Mouse (Mus musculus): ENCODE data around the gene Meiob. TPM values are rescaled to one million over a fixed set of nuclear protein-coding genes. Genes with fewer than 3 reads are reported as not detected.

Gene Meiob
- polyA plus RNA-seq (2016; fragmentation: Nextera tagmentation; extraction: Ambion mirVana): not detected in 2 replicates

DNA sequence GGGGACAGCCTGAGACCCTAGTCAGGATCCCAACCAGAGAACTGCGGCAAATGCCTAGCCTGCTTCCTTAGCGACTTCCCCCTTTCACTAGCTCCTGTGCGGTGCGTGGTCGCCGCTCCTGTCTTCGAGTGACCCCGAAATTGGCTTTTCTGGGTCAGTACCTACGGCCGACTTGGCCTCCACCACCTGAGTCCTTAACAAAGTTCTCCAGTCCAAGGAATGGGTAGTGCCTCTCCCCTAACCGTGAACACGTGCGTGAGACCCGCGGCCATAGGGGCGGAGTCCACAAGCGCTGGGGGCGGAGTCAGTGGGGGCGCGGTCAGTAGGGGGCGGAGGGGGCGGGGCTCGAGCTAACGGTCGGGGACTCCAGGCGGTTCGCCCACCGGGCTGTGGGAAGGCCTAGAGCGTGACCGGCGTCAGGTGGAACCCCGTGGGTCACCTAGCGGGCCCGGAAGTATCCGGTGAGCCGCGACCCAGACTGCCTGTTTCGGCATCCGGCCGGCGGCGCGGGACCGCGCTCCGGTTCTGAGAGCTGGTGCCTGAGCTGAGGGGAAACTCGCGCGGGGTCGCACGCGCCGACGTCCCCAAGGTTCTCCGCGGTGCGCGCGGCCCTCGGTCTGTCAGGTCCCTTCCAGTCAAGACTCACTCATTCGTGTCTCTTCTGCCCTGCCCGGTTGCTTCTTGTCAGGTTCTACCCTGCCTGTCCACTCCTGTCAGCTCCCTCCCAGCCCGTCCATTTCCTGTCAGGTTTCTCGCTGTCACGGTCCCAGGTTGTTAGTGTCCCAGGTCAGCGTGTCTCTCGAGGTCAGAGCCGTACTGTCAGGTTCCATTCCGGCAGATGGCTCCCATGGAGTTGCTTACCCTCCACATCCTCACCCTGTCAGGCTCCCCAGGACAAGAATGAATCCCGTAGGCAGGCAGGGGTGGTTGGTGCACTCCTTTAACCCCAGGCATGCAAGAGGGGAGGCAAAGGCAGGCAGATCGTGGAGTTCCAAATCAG, at the start of gene Meiob:
Meiob (plus strand) TSS at position 338 of the 1,000 bp plus-strand sequence.
- H3K36me3 ChIP-seq: no peaks in the 10 kb centered on the region
- under 1% methylated on average over 71 of the region's 71 CpGs for whole genome bisulfite sequencing
- peak; percentile 91 for DNase-seq (ENCODE audit: low spot score)
- peak within 1 kb of the TSS; percentile 80 for H3K27ac ChIP-seq
- no peaks in the 10 kb centered on the region for H3K9me3 ChIP-seq (replicated peaks)
- peaks cover 49% of the 10 kb centered on the region for H3K27me3 ChIP-seq (ENCODE audit: low read depth, poor library complexity, severe bottlenecking)
- peak within 1 kb of the TSS; percentile 83 for H3K4me3 ChIP-seq
- peaks cover 13% of the 10 kb centered on the region for H3K4me1 ChIP-seq

DNA sequence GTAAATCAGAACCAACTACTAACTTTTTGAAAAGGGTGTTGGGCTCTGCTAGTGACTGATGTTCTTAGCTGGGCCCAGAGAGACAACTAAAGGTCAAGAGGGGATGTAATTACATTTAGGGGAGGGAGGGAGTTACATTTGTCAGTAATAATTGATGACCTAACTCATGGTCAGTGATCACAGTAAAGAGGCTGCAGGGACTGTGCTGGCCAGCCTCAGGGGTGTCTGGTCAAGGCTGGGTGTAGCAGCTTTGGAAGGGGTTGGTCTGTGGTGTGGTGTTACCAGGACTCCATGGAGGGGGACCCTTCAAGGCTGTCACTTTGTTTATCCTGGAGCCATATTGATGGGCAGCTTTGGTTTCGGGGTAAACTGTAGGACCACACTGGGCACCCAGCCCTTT, 46.7 kb upstream of the Meiob start:
- Histone ChIP-seq H3K27me3 (ENCODE audit: low read depth, poor library complexity, severe bottlenecking) (peaks cover 45% of the 10 kb centered on the region), H3K27ac (0 out of 2 replicates have a peak overlapping the region, but pooled peaks have one; percentile 21), H3K9me3 (replicated peaks) (no peaks in the 10 kb centered on the region), H3K4me3 (no peak overlapping the region), H3K36me3 (peaks cover 4% of the 10 kb centered on the region; the same call in 1 of the 2 replicates), H3K4me1 (peaks cover 68% of the 10 kb centered on the region)
- 79% methylated on average over 1 of the region's 1 CpGs for WGBS
- DNase-seq (ENCODE audit: low spot score): no peak

GRCm38 (mm10) chr17:24761121-24761520, 43.0 kb upstream of the Meiob start:
- Histone ChIP-seq H3K27ac (peak overlapping the region; percentile 75), H3K27me3 (ENCODE audit: low read depth, poor library complexity, severe bottlenecking) (peaks cover 8% of the 10 kb centered on the region; the same call in 1 of the 2 replicates), H3K9me3 (replicated peaks) (no peaks in the 10 kb centered on the region), H3K4me3 (peak overlapping the region; percentile 3; the same call in 1 of the 2 replicates), H3K4me1 (peaks cover 61% of the 10 kb centered on the region), H3K36me3 (peaks cover 4% of the 10 kb centered on the region; the same call in 1 of the 2 replicates)
- 27% methylated on average over 5 of the region's 5 CpGs for WGBS
- DNase-seq (ENCODE audit: low spot score): peak; percentile 78

- DNase-seq (ENCODE audit: low spot score): no peak
- Histone ChIP-seq H3K4me3 (no peak overlapping the region), H3K9me3 (replicated peaks) (no peaks in the 10 kb centered on the region), H3K27me3 (ENCODE audit: low read depth, poor library complexity, severe bottlenecking) (peaks cover 17% of the 10 kb centered on the region; the same call in 1 of the 2 replicates), H3K27ac (peak overlapping the region; percentile 59; the same call in 1 of the 2 replicates), H3K36me3 (no peaks in the 10 kb centered on the region), H3K4me1 (peaks cover 57% of the 10 kb centered on the region)
- WGBS: 57% methylated on average over 22 of the region's 22 CpGs
Observed at GRCm38 (mm10) chr17:24765016-24765905, 38.8 kb upstream of the Meiob start.

DNA sequence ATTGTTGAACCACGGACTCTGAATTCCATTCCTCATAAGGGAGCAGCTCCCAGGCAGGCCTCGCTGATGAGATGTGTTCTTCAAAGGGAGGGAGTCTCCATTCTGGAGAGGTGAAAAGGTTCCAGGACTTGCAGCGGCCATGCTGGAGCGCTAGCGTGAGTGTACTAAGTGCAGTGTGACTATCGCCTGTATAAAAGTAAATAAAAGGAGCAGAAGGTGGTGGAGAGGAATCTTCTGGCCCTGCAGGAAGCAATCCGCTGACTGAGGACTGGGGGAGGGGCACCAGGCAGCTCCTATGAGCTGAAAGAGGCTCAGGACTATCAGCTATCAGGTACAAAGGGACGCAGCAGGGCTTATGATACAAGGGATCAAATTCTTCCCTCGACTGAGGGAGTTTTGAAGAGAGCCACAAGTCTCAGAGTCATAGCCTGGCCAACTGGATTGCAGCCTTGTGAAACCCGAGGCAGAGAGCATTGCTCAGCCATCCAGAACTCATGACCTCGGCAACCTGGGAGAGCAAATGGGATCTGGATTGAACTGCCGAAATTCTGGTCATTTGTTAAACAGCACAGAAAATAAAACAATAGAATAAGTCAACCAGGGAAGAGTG, 37.7 kb upstream of the Meiob start:
- H3K9me3 ChIP-seq (replicated peaks): no peaks in the 10 kb centered on the region
- H3K36me3 ChIP-seq: no peaks in the 10 kb centered on the region
- DNase-seq (ENCODE audit: low spot score): no peak
- no peak overlapping the region for H3K27ac ChIP-seq
- WGBS: 35% methylated on average over 12 of the region's 12 CpGs
- H3K4me3 ChIP-seq: no peak overlapping the region
- peaks cover 17% of the 10 kb centered on the region; the same call in 1 of the 2 replicates for H3K27me3 ChIP-seq (ENCODE audit: low read depth, poor library complexity, severe bottlenecking)
- H3K4me1 ChIP-seq: peaks cover 49% of the 10 kb centered on the region

GRCm38 (mm10) chr17:24769146-24769545, 34.9 kb upstream of the Meiob start:
- WGBS: 50% methylated on average over 3 of the region's 3 CpGs

GRCm38 (mm10) chr17:24773241-24773640, 30.8 kb upstream of the Meiob start:
- no peaks in the 10 kb centered on the region for H3K9me3 ChIP-seq (replicated peaks)
- H3K4me3 ChIP-seq: no peak overlapping the region
- H3K27ac ChIP-seq: no peak overlapping the region
- H3K4me1 ChIP-seq: peaks cover 23% of the 10 kb centered on the region
- no peaks in the 10 kb centered on the region for H3K36me3 ChIP-seq
- 83% methylated on average over 5 of the region's 5 CpGs for WGBS
- no peak for DNase-seq (ENCODE audit: low spot score)
- peaks cover 13% of the 10 kb centered on the region; the same call in 1 of the 2 replicates for H3K27me3 ChIP-seq (ENCODE audit: low read depth, poor library complexity, severe bottlenecking)

More at GRCm38 (mm10) chr17:24769146-24769545, 34.9 kb upstream of the Meiob start:
- no peak for DNase-seq (ENCODE audit: low spot score)
- H3K27me3 ChIP-seq (ENCODE audit: low read depth, poor library complexity, severe bottlenecking): peaks cover 17% of the 10 kb centered on the region; the same call in 1 of the 2 replicates
- H3K27ac ChIP-seq: no peak overlapping the region
- peaks cover 37% of the 10 kb centered on the region for H3K4me1 ChIP-seq
- H3K4me3 ChIP-seq: no peak overlapping the region
- H3K36me3 ChIP-seq: no peaks in the 10 kb centered on the region
- no peaks in the 10 kb centered on the region for H3K9me3 ChIP-seq (replicated peaks)

- WGBS: 87% methylated on average over 8 of the region's 8 CpGs
- Histone ChIP-seq H3K27ac (no peak overlapping the region), H3K9me3 (replicated peaks) (no peaks in the 10 kb centered on the region), H3K27me3 (ENCODE audit: low read depth, poor library complexity, severe bottlenecking) (no peaks in the 10 kb centered on the region), H3K4me3 (no peak overlapping the region), H3K4me1 (peaks cover 9% of the 10 kb centered on the region), H3K36me3 (no peaks in the 10 kb centered on the region)
- no peak for DNase-seq (ENCODE audit: low spot score)
Observed at GRCm38 (mm10) chr17:24775173-24775572, 28.9 kb upstream of the Meiob start.

GRCm38 (mm10) chr17:24777073-24777472, 27.0 kb upstream of the Meiob start:
- H3K4me1 ChIP-seq: peaks cover 9% of the 10 kb centered on the region
- no peak overlapping the region for H3K27ac ChIP-seq
- 79% methylated on average over 2 of the region's 2 CpGs for WGBS
- no peaks in the 10 kb centered on the region for H3K9me3 ChIP-seq (replicated peaks)
- no peaks in the 10 kb centered on the region for H3K36me3 ChIP-seq
- DNase-seq (ENCODE audit: low spot score): no peak
- no peaks in the 10 kb centered on the region for H3K27me3 ChIP-seq (ENCODE audit: low read depth, poor library complexity, severe bottlenecking)
- H3K4me3 ChIP-seq: no peak overlapping the region

GRCm38 (mm10) chr17:24780821-24781220, 23.3 kb upstream of the Meiob start:
- Histone ChIP-seq H3K27me3 (ENCODE audit: low read depth, poor library complexity, severe bottlenecking) (no peaks in the 10 kb centered on the region), H3K36me3 (no peaks in the 10 kb centered on the region), H3K27ac (no peak overlapping the region), H3K4me1 (no peaks in the 10 kb centered on the region), H3K4me3 (no peak overlapping the region), H3K9me3 (replicated peaks) (no peaks in the 10 kb centered on the region)
- 85% methylated on average over 2 of the region's 2 CpGs for WGBS
- DNase-seq (ENCODE audit: low spot score): no peak

DNA sequence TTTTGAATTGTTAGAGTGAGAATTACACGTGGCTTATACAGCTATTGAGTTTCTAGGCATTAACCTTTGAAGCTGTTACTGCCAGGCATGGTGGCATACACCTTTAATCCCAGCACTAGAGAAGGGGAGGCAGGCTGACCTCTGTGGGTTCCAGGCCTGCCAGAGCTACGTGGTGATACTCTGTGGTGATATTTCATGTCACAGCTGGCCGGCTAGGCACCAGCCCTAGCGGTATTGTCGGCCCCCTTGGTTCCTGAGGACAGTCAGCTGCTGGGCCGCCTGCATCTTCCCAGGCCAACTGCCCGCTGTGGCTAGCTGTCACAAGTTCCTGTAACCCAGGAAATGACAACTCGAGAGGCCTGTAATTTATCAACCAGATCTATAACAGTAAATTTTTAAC, 11.9 kb upstream of the Meiob start:
- 65% methylated on average over 8 of the region's 8 CpGs for WGBS
- no peak for DNase-seq (ENCODE audit: low spot score)
- H3K36me3 ChIP-seq: no peaks in the 10 kb centered on the region
- H3K4me3 ChIP-seq: no peak overlapping the region
- H3K4me1 ChIP-seq: no peaks in the 10 kb centered on the region
- H3K9me3 ChIP-seq (replicated peaks): no peaks in the 10 kb centered on the region
- peaks cover 6% of the 10 kb centered on the region; the same call in 1 of the 2 replicates for H3K27me3 ChIP-seq (ENCODE audit: low read depth, poor library complexity, severe bottlenecking)
- H3K27ac ChIP-seq: no peak overlapping the region

DNA sequence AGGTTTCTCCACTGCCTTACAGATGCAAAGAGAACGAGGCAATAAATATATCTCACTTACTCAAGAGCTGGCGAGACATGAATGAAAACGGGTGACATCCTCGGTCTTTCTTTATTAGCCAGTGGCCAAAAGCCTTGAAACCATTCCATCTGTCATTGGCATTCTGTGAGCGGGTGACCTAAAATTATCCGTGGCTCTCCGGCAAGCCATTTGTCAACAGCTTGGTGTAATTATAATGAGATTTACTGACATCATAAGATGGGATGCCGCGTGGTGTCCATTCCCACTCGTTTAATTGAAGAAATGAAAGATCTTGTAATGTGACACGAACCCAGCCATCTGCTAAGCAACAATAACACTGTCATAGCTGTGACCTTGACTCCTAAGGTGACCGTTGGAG, 9.3 kb upstream of the Meiob start:
- Histone ChIP-seq H3K9me3 (replicated peaks) (no peaks in the 10 kb centered on the region), H3K4me3 (no peak overlapping the region), H3K36me3 (no peaks in the 10 kb centered on the region), H3K4me1 (peaks cover 6% of the 10 kb centered on the region; the same call in 1 of the 2 replicates), H3K27me3 (ENCODE audit: low read depth, poor library complexity, severe bottlenecking) (peaks cover 6% of the 10 kb centered on the region; the same call in 1 of the 2 replicates), H3K27ac (no peak overlapping the region)
- DNase-seq (ENCODE audit: low spot score): no peak
- WGBS: 66% methylated on average over 12 of the region's 12 CpGs

Data from limb, embryonic 10.5 days (tissue).